Mouse (Mus musculus): ENCODE data around the gene Hist3h2ba. TPM values are rescaled to one million over a fixed set of nuclear protein-coding genes. Genes with fewer than 3 reads are reported as not detected.
"Not testable (repeated sequence)": the region's sequence is repeated elsewhere in the genome, so short reads cannot be mapped to it uniquely, and the experiment has no call there.

Hist3h2ba gene
- total and polyA plus RNA-seq, 3 experiments = 0.21 to 48.2 TPM; not detected in 1

DNA sequence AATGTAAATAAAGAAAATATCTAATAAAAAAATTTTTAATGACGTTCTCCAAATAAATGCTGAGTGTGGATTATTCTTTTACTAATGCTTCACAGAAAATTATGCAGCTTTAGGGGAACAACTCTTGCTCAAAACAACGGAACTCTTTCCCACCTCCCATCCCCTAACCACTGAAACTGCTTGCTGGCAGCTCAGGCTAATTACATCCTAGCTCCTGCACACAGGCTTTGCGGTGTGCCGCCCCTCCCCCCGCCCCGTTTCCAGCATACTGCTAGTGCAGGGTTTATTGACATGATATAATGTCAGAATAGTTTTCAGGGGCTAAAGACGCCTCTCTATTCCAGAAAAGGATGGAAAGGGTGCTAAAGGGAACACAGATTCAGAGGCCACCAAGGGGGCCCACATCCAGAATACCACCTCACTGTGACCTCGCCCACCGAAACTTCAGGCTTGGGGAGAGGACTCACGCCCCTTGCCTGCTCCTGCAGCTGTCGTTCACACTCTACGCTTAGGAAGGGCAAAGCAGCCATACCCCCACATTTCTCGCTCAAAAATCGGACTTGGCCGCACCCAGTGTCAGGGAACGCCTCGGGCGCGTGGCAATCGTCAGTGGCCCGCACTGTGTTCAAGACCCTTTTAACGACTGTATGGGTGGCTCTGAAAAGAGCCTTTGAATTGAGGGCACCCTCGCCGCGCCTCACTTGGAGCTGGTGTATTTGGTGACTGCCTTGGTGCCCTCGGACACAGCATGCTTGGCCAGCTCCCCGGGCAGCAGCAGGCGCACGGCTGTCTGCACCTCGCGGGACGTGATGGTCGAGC lies 4.8 kb downstream of the Hist3h2ba start:
- Histone ChIP-seq H3K27me3 (ENCODE audit: control insufficient read depth in 1 of 2, insufficient read depth in 2 of 2, low read length in 2 of 2) (peaks cover 0 to 3% of the 10 kb centered on the region in 2 experiments; a peak in 2 of 4 replicates), H3K79me2 (ENCODE audit: control insufficient read depth, insufficient read depth, low read length, poor library complexity) (peaks cover 11% of the 10 kb centered on the region), H3K36me3 (ENCODE audit: control insufficient read depth in 1 of 2, insufficient read depth in 2 of 2, low read length in 2 of 2) (peaks cover 0 to 14% of the 10 kb centered on the region in 2 experiments; a peak in 2 of 4 replicates), H3K9me3 (replicated peaks; ENCODE audit: insufficient read depth, low read length) (no peaks in the 10 kb centered on the region), H3K27ac (ENCODE audit: control insufficient read depth, low read depth, low read length) (peak overlapping the region; percentile 66), H3K9ac (ENCODE audit: control insufficient read depth, low read depth, low read length, poor library complexity, severe bottlenecking) (peak overlapping the region; percentile 83), H3K4me1 (ENCODE audit: control insufficient read depth in 1 of 2, insufficient read depth in 2 of 2, low read length in 2 of 2) (peaks cover 5 to 16% of the 10 kb centered on the region in 2 experiments; a peak in 3 of 4 replicates), H3K4me3 (ENCODE audit: control insufficient read depth in 1 of 2, insufficient read depth in 1 of 2, low read depth in 2 of 2, low read length in 2 of 2) (peak overlapping the region; percentile 60 to 63)
- DNase-seq (ENCODE audit: low read depth, low spot score) = peak; percentile 80
- TF ChIP-seq MAX (IDR thresholded peaks at IDR 0.05; ENCODE audit: low read length) (no peak), POLR2A (IDR thresholded peaks at IDR 0.05; ENCODE audit: control insufficient read depth in 1 of 2, insufficient read depth in 1 of 2, low read depth in 1 of 2, low read length in 2 of 2, poor library complexity in 1 of 2) (peak in 1 of 2 experiments; percentile 59; a peak in 1 of 4 replicates), CHD1 (IDR thresholded peaks at IDR 0.05; ENCODE audit: low read depth, low read length) (peak; percentile 80; the same call in 1 of the 2 replicates), TBP (IDR thresholded peaks at IDR 0.05; ENCODE audit: low read depth, low read length) (0 out of 2 replicates have a peak, but pooled peaks have one; percentile 28), MYB (IDR thresholded peaks at IDR 0.05; ENCODE audit: low read depth, low read length) (no peak), MXI1 (IDR thresholded peaks at IDR 0.05; ENCODE audit: low read depth, low read length) (peak; percentile 35; the same call in 1 of the 2 replicates), ZNF384 (IDR thresholded peaks at IDR 0.05; ENCODE audit: low read depth, low read length) (no peak), POLR2AphosphoS5 (IDR thresholded peaks at IDR 0.05; ENCODE audit: borderline replicate concordance, low read depth, low read length) (no peak), CHD2 (IDR thresholded peaks at IDR 0.05; ENCODE audit: low read length) (no peak), ETS1 (IDR thresholded peaks at IDR 0.05; ENCODE audit: low read depth, low read length) (peak; percentile 39; the same call in 1 of the 2 replicates)

DNA sequence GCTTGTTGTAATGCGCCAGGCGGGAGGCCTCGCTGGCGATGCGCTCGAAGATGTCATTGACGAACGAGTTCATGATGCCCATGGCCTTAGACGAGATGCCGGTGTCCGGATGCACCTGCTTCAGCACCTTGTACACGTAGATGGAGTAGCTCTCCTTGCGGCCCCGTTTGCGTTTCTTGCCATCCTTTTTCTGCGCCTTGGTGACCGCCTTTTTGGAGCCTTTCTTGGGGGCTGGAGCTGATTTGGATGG lies 5.4 kb downstream of the Hist3h2ba start:
- not testable (repeated sequence) for H3K27me3 ChIP-seq (ENCODE audit: control insufficient read depth in 1 of 2, insufficient read depth in 2 of 2, low read length in 2 of 2); H3K9me3 ChIP-seq (replicated peaks; ENCODE audit: insufficient read depth, low read length); DNase-seq (ENCODE audit: low read depth, low spot score)
- H3K27ac ChIP-seq (ENCODE audit: control insufficient read depth, low read depth, low read length) = peak overlapping the region; percentile 80
- H3K9ac ChIP-seq (ENCODE audit: control insufficient read depth, low read depth, low read length, poor library complexity, severe bottlenecking) = peak overlapping the region; percentile 71
- H3K4me3 ChIP-seq (ENCODE audit: control insufficient read depth in 1 of 2, insufficient read depth in 1 of 2, low read depth in 2 of 2, low read length in 2 of 2) = peak overlapping the region; percentile 12 to 60; a peak in 3 of 4 replicates
- H3K79me2 ChIP-seq (ENCODE audit: control insufficient read depth, insufficient read depth, low read length, poor library complexity) = peaks cover 11% of the 10 kb centered on the region
- H3K36me3 ChIP-seq (ENCODE audit: control insufficient read depth in 1 of 2, insufficient read depth in 2 of 2, low read length in 2 of 2) = peaks cover 0 to 14% of the 10 kb centered on the region in 2 experiments; a peak in 2 of 4 replicates
- peaks cover 5 to 16% of the 10 kb centered on the region in 2 experiments; a peak in 3 of 4 replicates for H3K4me1 ChIP-seq (ENCODE audit: control insufficient read depth in 1 of 2, insufficient read depth in 2 of 2, low read length in 2 of 2)

DNA sequence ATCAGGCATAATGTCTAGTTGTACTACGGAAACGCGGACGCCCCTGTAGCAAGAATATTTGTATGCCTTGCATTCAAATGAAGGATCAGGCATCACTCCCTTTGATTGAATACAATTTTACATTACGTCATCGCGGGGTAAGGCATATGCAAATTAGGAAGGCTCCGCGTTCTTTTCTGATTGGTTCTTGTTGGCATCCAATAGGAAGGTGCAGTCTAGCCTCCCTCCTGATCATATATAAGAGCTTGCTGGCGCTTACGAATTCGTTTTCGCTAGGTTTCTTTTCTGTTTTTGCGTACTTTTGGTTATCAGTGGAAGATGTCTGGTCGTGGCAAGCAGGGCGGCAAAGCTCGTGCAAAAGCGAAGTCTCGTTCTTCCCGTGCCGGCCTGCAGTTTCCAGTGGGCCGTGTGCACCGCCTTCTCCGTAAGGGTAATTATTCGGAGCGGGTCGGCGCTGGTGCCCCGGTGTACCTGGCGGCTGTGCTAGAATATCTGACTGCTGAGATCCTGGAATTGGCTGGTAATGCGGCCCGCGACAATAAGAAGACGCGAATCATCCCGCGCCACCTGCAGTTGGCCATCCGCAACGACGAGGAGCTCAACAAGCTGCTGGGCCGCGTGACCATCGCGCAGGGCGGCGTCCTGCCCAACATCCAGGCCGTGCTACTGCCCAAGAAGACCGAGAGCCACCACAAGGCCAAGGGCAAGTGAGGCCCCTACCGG lies 5.9 kb downstream of the Hist3h2ba start, which contains the start of the genes Hist3h2a and Trim17:
TSS of gene Hist3h2a (plus strand) at position 266 of the 723 bp plus-strand sequence.
TSS of gene Trim17 (plus strand) at position 266 of the 723 bp plus-strand sequence.
- peaks cover 0 to 14% of the 10 kb centered on the region in 2 experiments; a peak in 2 of 4 replicates for H3K36me3 ChIP-seq (ENCODE audit: control insufficient read depth in 1 of 2, insufficient read depth in 2 of 2, low read length in 2 of 2)
- peak within 1 kb of the TSS; percentile 92 for H3K27ac ChIP-seq (ENCODE audit: control insufficient read depth, low read depth, low read length)
- DNase-seq (ENCODE audit: low read depth, low spot score) = peak; percentile 100
- H3K9ac ChIP-seq (ENCODE audit: control insufficient read depth, low read depth, low read length, poor library complexity, severe bottlenecking) = peak within 1 kb of the TSS; percentile 83
- H3K27me3 ChIP-seq (ENCODE audit: control insufficient read depth in 1 of 2, insufficient read depth in 2 of 2, low read length in 2 of 2) = peaks cover 0 to 3% of the 10 kb centered on the region in 2 experiments; a peak in 2 of 4 replicates
- H3K4me1 ChIP-seq (ENCODE audit: control insufficient read depth in 1 of 2, insufficient read depth in 2 of 2, low read length in 2 of 2) = peaks cover 5 to 16% of the 10 kb centered on the region in 2 experiments; a peak in 3 of 4 replicates
- H3K9me3 ChIP-seq (replicated peaks; ENCODE audit: insufficient read depth, low read length) = no peaks in the 10 kb centered on the region
- peak within 1 kb of the TSS; percentile 63 to 74 for H3K4me3 ChIP-seq (ENCODE audit: control insufficient read depth in 1 of 2, insufficient read depth in 1 of 2, low read depth in 2 of 2, low read length in 2 of 2)
- peaks cover 11% of the 10 kb centered on the region for H3K79me2 ChIP-seq (ENCODE audit: control insufficient read depth, insufficient read depth, low read length, poor library complexity)
- TF ChIP-seq UBTF (IDR thresholded peaks at IDR 0.05; ENCODE audit: borderline replicate concordance, insufficient read depth, low read depth, low read length) (no peak; the same call in 1 of the 2 replicates), MYC (IDR thresholded peaks at IDR 0.05; ENCODE audit: low read depth, low read length) (no peak), SIN3A (IDR thresholded peaks at IDR 0.05; ENCODE audit: low read length) (peak; percentile 97), TCF12 (IDR thresholded peaks at IDR 0.05; ENCODE audit: low read depth, low read length) (peak; percentile 90), MAX (IDR thresholded peaks at IDR 0.05; ENCODE audit: low read length) (no peak), NELFE (IDR thresholded peaks at IDR 0.05; ENCODE audit: low read depth, low read length) (peak; percentile 100), JUND (IDR thresholded peaks at IDR 0.05; ENCODE audit: low read depth, low read length) (peak; percentile 91; the same call in 1 of the 2 replicates), POLR2AphosphoS2 (IDR thresholded peaks at IDR 0.05; ENCODE audit: low read length) (peak; percentile 100), TAL1 (IDR thresholded peaks at IDR 0.05; ENCODE audit: low read length) (no peak), GATA1 (IDR thresholded peaks at IDR 0.05; ENCODE audit: low read depth, low read length) (peak; percentile 50; the same call in 1 of the 2 replicates), MAFK (IDR thresholded peaks at IDR 0.05; ENCODE audit: borderline replicate concordance, low read depth, low read length) (no peak), TBP (IDR thresholded peaks at IDR 0.05; ENCODE audit: low read depth, low read length) (peak; percentile 99), BHLHE40 (IDR thresholded peaks at IDR 0.05; ENCODE audit: borderline replicate concordance, low read depth, low read length) (no peak), MXI1 (IDR thresholded peaks at IDR 0.05; ENCODE audit: low read depth, low read length) (peak; percentile 79; the same call in 1 of the 2 replicates), USF1 (IDR thresholded peaks at IDR 0.05; ENCODE audit: low read depth, low read length) (peak; percentile 75), MYB (IDR thresholded peaks at IDR 0.05; ENCODE audit: low read depth, low read length) (no peak)

Measured in MEL (cell line).